Mouse (Mus musculus) layer of hippocampus, adult 9-10 months (tissue): ENCODE data around the gene Hspb2.

Experiments
- DNase-seq: peaks from one replicate; pipeline ENCODE4 v3.0.0; 2022; ENCODE audit warnings: low spot score

Hspb2 gene

DNA sequence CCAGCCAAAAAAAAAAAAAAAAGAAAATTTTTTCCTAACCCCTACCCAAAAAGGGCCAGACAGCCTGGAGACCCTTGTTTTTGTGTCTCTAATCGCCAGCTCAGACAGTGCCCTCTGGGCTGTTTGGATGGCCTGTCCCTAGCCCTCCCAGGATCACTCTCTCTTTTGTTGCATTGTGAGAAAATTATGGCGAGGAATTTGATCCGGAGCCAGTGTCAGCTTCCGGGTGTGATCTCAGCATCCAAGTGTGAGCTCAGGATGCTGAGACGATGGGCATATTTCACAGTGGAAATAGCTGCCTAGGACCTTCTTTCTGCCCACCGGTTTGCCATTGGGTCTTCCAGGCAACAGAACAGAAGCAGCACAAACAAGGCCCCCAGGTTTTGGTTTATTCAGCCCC is 1.4 kb downstream of the Hspb2 start:
- no peak for DNase-seq

GRCm38 (mm10) chr9:50746214-50746677 is 5.9 kb downstream of the Hspb2 start, which contains the start of gene 2310030G06Rik:
TSS of gene 2310030G06Rik (minus strand) at chr9:50746536.
- no peak for DNase-seq

DNA sequence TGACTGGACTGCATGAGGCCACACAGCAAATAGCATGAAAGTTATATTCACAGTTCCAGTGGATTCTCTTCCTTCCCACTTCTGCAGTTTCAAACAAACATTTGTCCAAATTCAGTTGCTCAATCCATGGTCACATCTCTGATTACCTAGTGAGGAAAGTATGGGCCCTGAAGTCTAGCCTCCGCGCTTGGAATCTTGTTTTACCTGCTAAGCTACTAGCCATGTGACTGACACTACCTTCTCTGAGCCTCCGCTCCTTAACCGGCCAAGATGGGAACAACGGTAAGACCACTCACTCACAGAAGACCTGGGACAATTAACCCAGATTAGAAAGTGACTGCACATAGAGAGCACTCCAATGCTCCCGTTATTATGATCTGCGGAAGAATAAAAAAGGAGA is 6.3 kb downstream of the Hspb2 start:
- DNase-seq = no peak

DNA sequence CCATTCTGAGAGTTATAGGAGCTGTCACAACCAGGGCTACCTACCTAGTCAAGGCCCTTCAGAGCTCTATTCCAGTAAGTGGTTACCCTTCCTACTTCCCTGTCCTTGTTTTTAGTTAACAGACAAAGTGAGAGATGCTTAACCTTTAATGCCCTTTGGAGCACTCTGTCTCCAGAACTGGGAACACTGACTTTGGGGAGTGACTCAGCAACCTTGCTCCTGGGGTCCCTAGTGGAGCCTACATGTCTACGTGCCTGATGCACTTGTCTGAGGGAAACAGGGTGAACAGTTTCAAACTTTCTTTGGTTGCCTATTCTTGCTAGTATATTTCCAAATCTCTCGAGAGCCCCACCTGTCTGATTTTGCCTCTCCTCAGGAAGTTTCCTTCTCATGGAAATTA is 9.4 kb downstream of the Hspb2 start:
- no peak for DNase-seq

DNA sequence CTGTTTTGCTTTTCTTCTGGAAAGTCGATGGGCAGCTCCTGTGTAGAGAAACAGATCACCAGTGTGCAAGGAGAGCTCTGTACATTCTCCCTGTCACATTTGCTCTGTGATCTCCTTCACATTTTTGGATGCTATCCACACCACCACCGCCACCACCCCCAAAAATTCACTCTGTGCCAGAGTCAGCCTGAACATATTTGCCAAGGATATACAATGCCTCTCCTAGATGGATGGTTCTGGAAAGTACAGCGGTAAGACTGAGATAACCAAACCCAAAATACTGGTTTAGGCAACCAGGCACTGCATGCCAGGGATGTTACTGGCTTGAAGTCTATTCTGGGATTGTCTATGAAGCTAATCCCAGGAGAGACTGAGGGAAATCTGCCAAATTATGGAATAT is 9.9 kb downstream of the Hspb2 start:
- DNase-seq = no peak

GRCm38 (mm10) chr9:50740867-50741784 is 11.0 kb downstream of the Hspb2 start:
- no peak for DNase-seq

DNA sequence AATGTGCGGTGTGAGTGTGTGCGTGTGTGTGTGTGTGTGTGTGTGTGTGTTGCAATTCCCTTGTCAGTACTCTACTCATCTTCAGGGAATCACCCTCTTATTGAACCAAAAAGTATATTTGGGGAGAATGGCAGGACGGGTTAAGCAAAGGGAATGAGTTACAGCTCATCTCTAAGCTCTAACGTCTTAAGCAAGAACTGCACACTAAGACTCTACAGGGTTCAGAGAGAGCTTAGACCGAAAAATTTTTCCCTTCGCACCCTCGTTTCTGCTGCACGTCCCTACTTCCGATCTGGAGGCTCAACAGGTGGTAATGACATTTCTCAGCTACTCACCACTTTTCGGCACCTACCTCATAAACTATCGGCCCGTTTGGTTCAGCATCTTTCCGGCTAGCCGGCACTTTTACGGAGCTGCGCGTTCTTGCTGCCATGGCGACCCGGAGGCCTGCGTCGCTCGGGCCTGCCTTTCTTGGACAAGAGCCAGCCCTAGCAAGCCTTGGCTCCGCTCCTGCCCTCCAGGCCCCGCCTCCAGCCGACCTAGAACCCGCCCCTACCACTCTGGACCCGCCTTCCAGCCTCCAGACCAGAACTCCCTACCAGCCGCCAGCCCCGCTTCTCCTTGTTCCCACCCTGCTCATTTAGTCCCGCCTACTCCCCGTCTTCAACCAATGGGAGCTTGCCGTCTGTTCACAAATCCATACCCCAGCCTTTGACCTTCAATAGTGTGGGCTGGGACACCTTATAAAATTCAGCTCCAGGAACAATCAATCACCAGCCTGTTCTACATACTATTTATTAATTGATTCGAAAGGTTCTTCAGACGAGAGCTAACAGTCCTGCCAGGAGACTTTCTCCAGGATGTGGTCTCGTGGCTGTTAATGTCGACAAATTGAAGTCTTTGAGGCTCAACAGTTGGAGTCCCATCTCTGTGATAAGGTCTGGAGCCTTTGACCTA is 13.0 kb downstream of the Hspb2 start, which contains the start of gene Dixdc1:
Gene Dixdc1, minus strand, starts transcription at position 604 of the 957 bp plus-strand sequence.
- peak; percentile 86 for DNase-seq

- DNase-seq = peak; percentile 54
Measured at GRCm38 (mm10) chr9:50734989-50735388, 17.2 kb downstream of the Hspb2 start.

- no peak for DNase-seq
Measured at GRCm38 (mm10) chr9:50732560-50732959, 19.6 kb downstream of the Hspb2 start.

GRCm38 (mm10) chr9:50729600-50729999 is 22.6 kb downstream of the Hspb2 start:
- DNase-seq = no peak

- DNase-seq = peak; percentile 59
Measured at GRCm38 (mm10) chr9:50727925-50728651, 24.1 kb downstream of the Hspb2 start.

- DNase-seq = no peak
Measured at GRCm38 (mm10) chr9:50727171-50727924, 24.8 kb downstream of the Hspb2 start.

DNA sequence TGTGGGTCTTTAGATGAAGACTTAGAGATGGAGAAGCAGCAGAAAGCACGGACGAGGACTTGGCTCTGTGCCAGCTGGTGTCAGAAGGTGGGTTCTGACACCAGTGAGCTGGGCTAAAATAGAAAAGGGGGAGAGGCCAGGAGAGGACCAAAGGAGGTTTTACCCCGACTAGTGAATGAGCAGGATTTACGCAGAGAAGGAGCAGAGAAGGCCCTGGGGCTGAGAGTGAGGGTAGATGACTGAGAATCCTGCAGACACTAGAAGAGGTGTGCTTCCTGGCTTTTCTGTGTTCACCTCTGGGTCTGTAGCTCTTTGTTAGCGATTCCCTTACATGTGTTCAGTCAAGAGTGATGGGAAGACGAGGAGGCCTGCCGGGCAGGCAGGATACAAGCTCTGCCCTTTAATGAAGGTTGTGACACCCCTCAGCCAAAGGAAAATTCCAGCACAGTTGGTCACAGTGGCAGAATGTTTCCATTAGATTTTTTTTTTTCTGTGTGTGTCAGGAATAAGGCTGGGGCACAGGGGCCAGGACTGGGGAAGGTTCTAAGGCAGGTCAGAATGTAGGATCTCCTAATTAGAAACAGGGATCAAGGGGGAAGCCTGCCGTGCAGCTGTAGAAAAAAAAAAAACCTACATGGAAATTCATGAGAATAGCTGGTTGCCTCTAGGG is 26.1 kb downstream of the Hspb2 start:
- no peak for DNase-seq

DNA sequence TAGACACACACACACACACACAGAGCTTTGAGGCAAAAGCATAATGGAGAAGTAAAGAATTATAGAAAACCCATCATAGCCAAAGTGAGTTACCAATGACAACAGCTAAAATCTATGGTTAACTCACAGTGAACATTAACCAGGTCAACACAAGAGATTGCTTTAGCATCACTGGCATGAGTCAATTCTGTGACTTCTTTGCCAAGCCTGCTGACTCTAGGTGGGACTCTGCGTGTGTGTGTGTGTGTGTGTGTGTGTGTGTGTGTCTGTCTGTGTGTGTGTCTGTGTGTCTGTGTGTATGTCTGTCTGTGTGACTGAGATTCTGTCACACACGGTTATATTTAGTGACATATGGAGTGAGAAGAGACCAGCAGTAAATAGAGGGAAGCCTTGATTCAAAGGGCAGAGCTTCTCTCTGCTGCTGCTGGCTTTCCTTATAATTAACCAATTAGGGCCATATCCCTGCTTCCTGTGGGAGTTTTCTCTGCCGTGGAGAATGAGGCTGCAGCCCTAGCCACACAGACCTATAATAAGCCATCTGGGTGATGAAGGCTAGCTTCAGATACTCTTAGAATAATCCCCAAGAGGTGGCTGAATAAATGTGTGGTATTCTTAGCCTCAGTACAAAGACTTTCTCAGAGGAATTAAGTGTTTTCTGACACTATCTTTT is 27.4 kb downstream of the Hspb2 start:
- no peak for DNase-seq

- no peak for DNase-seq
Measured at GRCm38 (mm10) chr9:50724147-50724546, 28.0 kb downstream of the Hspb2 start.

DNA sequence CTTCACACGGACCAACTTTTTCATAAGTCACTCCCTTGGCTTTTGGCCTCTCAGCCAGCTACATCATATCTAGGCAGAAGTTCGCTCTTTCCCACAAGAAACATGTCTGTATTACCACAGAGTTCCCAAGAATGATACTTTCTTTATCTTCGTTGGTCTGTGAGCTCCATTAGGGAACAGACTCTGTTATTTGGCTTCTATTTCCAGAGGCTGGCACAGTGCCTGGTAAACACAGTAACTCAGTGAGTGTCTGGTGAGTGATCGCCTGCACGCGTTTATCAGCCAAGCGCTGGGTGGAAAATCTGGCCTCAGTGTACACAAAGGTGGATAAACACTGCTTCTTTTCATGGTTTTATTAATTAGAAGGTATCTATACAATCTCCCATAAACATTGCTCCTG is 28.7 kb downstream of the Hspb2 start:
- peak; percentile 55 for DNase-seq

- no peak for DNase-seq
Measured at GRCm38 (mm10) chr9:50722451-50722911, 29.7 kb downstream of the Hspb2 start.

DNA sequence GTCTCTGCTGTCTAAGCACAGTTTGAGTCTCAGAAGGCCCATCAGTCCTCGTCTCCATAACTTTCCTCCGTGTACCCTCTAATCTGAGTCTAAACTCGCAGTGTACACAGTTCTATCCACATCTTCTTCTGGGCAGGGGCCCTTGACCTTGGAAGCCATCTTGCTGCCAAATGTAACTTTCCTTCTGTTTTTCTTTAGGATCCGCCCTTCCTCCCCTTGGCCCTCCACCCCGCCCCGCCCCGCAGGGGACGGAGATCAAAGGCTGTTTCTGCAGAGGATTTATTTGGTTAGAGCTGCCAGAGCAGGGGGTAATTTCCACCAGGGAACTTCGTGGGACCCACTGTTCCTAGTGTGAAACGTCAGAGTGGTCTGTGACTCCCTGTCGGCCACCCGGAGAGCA is 31.1 kb downstream of the Hspb2 start:
- no peak for DNase-seq

GRCm38 (mm10) chr9:50718878-50719277 is 33.3 kb downstream of the Hspb2 start:
- no peak for DNase-seq

DNA sequence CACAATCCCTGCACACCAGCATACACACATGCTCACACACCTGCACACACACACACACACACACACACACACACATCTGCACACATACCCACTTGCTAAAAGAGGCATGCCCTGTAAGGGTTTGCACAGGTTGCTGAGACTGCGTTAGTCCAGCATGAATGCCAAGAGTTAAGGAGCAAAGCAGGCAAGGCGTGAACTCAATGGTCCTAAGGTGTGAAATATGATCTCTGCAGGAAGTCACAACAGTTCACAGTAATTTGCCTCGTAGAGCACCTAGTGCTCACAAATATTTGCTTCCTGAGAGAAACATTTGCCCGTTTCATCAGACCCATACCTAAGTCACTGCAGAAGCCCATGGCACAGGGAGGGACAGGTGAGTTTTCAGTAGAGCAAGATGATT is 38.0 kb downstream of the Hspb2 start:
- DNase-seq = no peak
